Mouse (Mus musculus) ES-Bruce4 (cell line): ENCODE data around the gene Gucd1.

Source experiments
- CTCF ChIP-seq: IDR thresholded peaks from one replicate; pipeline ENCODE4 v1.8.1; 2011; ENCODE audit warnings: low read depth, low read length
- EP300 ChIP-seq: IDR thresholded peaks from 2 replicates; pipeline ENCODE4 v1.6.1; 2011; ENCODE audit warnings: low read depth, low read length; ENCODE audit not compliant: insufficient read depth
- POLR2A ChIP-seq: IDR thresholded peaks from one replicate; pipeline ENCODE4 v1.8.1; 2011; ENCODE audit warnings: low read length; ENCODE audit not compliant: insufficient read depth

DNA sequence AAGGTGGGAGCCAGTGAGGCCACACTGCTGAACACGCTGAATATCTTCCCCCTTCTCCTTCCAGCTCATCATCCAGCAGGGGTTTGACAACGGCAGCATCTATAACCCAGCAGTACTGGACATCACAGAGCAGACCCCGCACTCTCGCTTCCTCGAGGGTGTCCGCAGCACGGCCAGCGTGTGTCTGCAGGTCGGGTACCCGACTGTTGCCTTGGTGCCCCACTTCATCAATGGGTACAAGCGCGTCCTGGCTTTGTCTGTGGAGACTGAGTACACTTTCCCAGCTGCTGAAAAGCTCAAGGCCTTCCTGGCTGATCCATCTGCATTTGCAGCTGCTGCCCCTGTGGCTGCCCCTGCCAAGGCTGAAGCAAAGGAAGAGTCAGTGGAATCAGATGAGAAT, 165.2 kb downstream of the Gucd1 start:
- TF ChIP-seq POLR2A (no peak), CTCF (no peak), EP300 (no peak)
